Mouse (Mus musculus) CH12.LX (cell line): Measurements from ENCODE around the gene Incenp. TPM values are rescaled to one million over a fixed set of nuclear protein-coding genes. Genes with fewer than 3 reads are reported as not detected.
A peak's percentile ranks its signal among the peaks of the same experiment; 100 is the strongest.

Source experiments
- DNase-seq: peaks from one replicate; pipeline ENCODE4 v3.0.0-alpha.2; 2013; ENCODE audit errors: extremely low read depth
- H3K27ac ChIP-seq: 2 replicates; pipeline ENCODE4 v1.5.1; 2012; ENCODE audit warnings: low read depth, mild to moderate bottlenecking, control low read depth, moderate library complexity; ENCODE audit not compliant: insufficient read depth
- H3K27me3 ChIP-seq: replicated peaks from 2 replicates; pipeline ENCODE3; 2012; ENCODE audit warnings: inconsistent platforms
- H3K36me3 ChIP-seq, 2 experiments: replicated peaks in 1 of 2; 2 replicates each; pipeline versions ENCODE3 to v1.6.1; 2012; ENCODE audit warnings: inconsistent platforms in 1 of 2, low read length in 1 of 2, mild to moderate bottlenecking in 1 of 2, mixed read lengths in 1 of 2, moderate library complexity in 1 of 2; ENCODE audit not compliant: control insufficient read depth in 1 of 2, insufficient read depth in 1 of 2
- H3K4me1 ChIP-seq, 2 experiments: 2 replicates each; pipeline ENCODE4 v1.6.1; 2012; ENCODE audit warnings: inconsistent platforms in 1 of 2, moderate library complexity in 1 of 2; ENCODE audit not compliant: insufficient read depth in 2 of 2, control insufficient read depth in 1 of 2
- H3K4me2 ChIP-seq: 2 replicates; pipeline ENCODE4 v1.6.1; 2012; ENCODE audit warnings: low read depth, mild to moderate bottlenecking, control low read depth; ENCODE audit not compliant: poor library complexity, insufficient read depth, severe bottlenecking
- H3K4me3 ChIP-seq, 3 experiments: fragments of 150-350 bp in 1 of 3; sonication (generic) in 1 of 3; replicated peaks in 1 of 3; 2 replicates each; pipeline versions ENCODE3 to v1.5.1; 2011 to 2012; ENCODE audit warnings: low read depth in 2 of 3, low read length in 2 of 3, mild to moderate bottlenecking in 2 of 3, moderate library complexity in 2 of 3, control low read depth in 1 of 3, improper control_type of control experiment in 1 of 3, inconsistent platforms in 1 of 3, mixed read lengths in 1 of 3; ENCODE audit not compliant: poor library complexity in 1 of 3
- H3K79me2 ChIP-seq: replicated peaks from 2 replicates; pipeline ENCODE4 v1.6.1; 2012; ENCODE audit warnings: mild to moderate bottlenecking, moderate library complexity; ENCODE audit not compliant: control insufficient read depth, poor library complexity, insufficient read depth, severe bottlenecking; ENCODE audit errors: extremely low read depth
- H3K9ac ChIP-seq: 2 replicates; pipeline ENCODE4 v1.6.1; 2012; ENCODE audit warnings: low read depth, mild to moderate bottlenecking, control low read depth, moderate library complexity; ENCODE audit not compliant: insufficient read depth
- H3K9me3 ChIP-seq: replicated peaks from 2 replicates; pipeline ENCODE3; 2012; ENCODE audit warnings: low read length, inconsistent platforms, mixed read lengths
- CHD1 ChIP-seq: IDR thresholded peaks from 2 replicates; pipeline ENCODE4 v1.6.1; 2012; ENCODE audit warnings: low read depth, low read length, improper control_type of control experiment, inconsistent platforms
- CTCF ChIP-seq, 2 experiments: IDR thresholded peaks in 1 of 2; conservative IDR thresholded peaks in 1 of 2; 2 replicates each; pipeline ENCODE4 v1.5.1; 2011 to 2012; ENCODE audit warnings: low read depth in 2 of 2, low read length in 2 of 2, improper control_type of control experiment in 1 of 2, inconsistent platforms in 1 of 2, mild to moderate bottlenecking in 1 of 2, moderate library complexity in 1 of 2
- EP300 ChIP-seq: IDR thresholded peaks from 2 replicates; pipeline ENCODE4 v1.6.1; 2011; ENCODE audit warnings: low read length, improper control_type of control experiment
- ETS1 ChIP-seq: conservative IDR thresholded peaks from 2 replicates; pipeline ENCODE4 v1.6.1; 2012; ENCODE audit warnings: low read depth, mild to moderate bottlenecking, inconsistent platforms, low read length, improper control_type of control experiment, moderate library complexity
- IRF4 ChIP-seq: IDR thresholded peaks from 2 replicates; pipeline ENCODE4 v1.6.1; 2014; ENCODE audit warnings: low read depth, mild to moderate bottlenecking, inconsistent platforms, low read length, improper control_type of control experiment
- JUND ChIP-seq: conservative IDR thresholded peaks from 2 replicates; pipeline ENCODE4 v1.6.1; 2011; ENCODE audit warnings: low read depth, low read length, improper control_type of control experiment
- MAFK ChIP-seq: IDR thresholded peaks from 2 replicates; pipeline ENCODE4 v1.6.1; 2011; ENCODE audit warnings: low read length, improper control_type of control experiment; ENCODE audit not compliant: insufficient replicate concordance
- MAX ChIP-seq: IDR thresholded peaks from 2 replicates; pipeline ENCODE4 v1.6.1; 2011; ENCODE audit warnings: low read length, improper control_type of control experiment
- MXI1 ChIP-seq: IDR thresholded peaks from 2 replicates; pipeline ENCODE4 v1.6.1; 2011; ENCODE audit warnings: mild to moderate bottlenecking, low read depth, low read length, improper control_type of control experiment
- NRF1 ChIP-seq: IDR thresholded peaks from 2 replicates; pipeline ENCODE4 v1.6.1; 2014; ENCODE audit warnings: low read depth, mild to moderate bottlenecking, inconsistent platforms, low read length, improper control_type of control experiment, moderate library complexity
- SIN3A ChIP-seq: IDR thresholded peaks from 2 replicates; pipeline ENCODE4 v1.6.1; 2012; ENCODE audit warnings: low read length, improper control_type of control experiment, inconsistent platforms
- SMC3 ChIP-seq: IDR thresholded peaks from 2 replicates; pipeline ENCODE4 v1.6.1; 2011; ENCODE audit warnings: low read depth, low read length, improper control_type of control experiment
- USF1 ChIP-seq: IDR thresholded peaks from 2 replicates; pipeline ENCODE4 v1.6.1; 2014; ENCODE audit warnings: low read depth, mild to moderate bottlenecking, inconsistent platforms, low read length, improper control_type of control experiment
- dilution Hi-C: fragments of 300-500 bp; cut with MboI; formaldehyde crosslinking; loops from 2 replicates; pipeline ENCODE4 v1.14.3; 2020; ENCODE audit warnings: low sequenced_read_pairs; ENCODE audit not compliant: extremely low pct_unique_long_range_greater_than_20kb, extremely low pct_ligation_motif_present
- in situ Hi-C: fragments of 300-500 bp; cut with MboI; formaldehyde crosslinking; loops from 3 replicates; pipeline ENCODE4 v1.14.3; 2019; ENCODE audit warnings: low sequenced_read_pairs, low pct_ligation_motif_present, low pct_unique_long_range_greater_than_20kb, mixed read lengths
- polyA plus RNA-seq: library from polyadenylated mRNA; unstranded; fragments of >175 nt; gene quantifications from 2 replicates; pipeline ENCODE4 v1.2.1, GENCODE M21; 2012; ENCODE audit warnings: low read depth; ENCODE audit not compliant: insufficient read length
- total RNA-seq, 2 experiments: library from RNA; depleted of rRNA; stranded (reverse); fragments of 300-350 nt in 1 of 2; fragments of >200 nt in 1 of 2; gene quantifications; 2 replicates each; pipeline ENCODE4 v1.2.3; 2012 to 2014

Gene Incenp
- total and polyA plus RNA-seq, 3 experiments, result 58.5 to 201 (median 73.4) TPM

DNA sequence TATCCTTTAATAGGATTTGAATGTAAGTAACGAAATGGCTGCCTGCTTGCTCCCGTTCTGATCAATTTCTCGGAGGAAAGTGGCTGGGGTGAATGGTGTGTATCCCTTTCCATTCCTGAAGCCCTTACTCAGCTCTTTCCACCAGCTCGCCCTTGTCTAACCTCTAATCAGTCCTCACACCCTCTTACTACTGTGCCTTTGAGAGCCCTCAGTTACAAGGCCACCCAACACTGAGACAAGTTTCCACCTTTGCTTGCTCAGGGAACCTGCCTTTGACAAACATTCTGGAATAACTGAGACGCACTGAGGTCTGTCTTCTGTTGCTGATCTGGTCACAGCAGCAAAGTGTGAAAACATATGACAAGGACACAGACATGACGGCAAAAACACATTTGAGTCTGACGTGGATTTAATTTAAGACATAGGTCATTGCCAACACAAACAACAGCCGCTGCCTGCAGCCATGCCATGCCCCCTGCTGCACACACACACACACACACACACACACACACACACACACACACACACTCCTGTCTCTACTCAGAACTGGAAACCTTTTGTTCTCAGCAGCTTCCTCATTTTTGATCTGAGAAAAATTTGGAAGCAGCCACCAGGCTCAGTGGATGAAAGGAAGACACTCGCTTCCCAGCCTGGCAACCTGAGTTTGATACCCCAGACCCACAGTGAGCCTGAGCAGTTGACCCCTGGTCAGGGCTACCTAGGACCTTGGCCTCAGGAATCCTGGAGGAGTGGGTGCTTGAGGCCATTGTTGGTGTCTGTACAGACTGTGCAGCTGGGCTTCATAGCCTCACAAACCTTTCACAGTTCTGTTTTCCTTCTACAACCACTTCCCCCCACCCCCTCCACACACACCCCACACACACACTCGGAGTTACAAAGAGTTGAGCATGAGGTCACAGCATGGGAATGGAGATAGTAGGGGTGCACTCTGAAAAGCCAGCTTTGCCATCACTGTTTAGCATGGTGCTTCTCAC is 43.5 kb upstream of the Incenp start:
- Histone ChIP-seq H3K27me3 (no peaks in the 10 kb centered on the region), H3K9me3 (no peaks in the 10 kb centered on the region), H3K4me2 (no peak overlapping the region), H3K4me3 (no peak overlapping the region), H3K9ac (no peak overlapping the region), H3K4me1 (peaks cover 32 to 87% of the 10 kb centered on the region in 2 experiments), H3K79me2 (no peaks in the 10 kb centered on the region), H3K36me3 (no peaks in the 10 kb centered on the region), H3K27ac (no peak overlapping the region)
- dilution Hi-C loops, result no loop called here
- in situ Hi-C loops, result no loop called here
- peak; percentile 19; the same call in 1 of the 2 replicates for TF ChIP-seq EP300
- TF ChIP-seq ETS1, result no peak
- peak; percentile 71 for TF ChIP-seq IRF4
- TF ChIP-seq, all 38 proteins: peak for 2
- DNase-seq, result peak; percentile 37

DNA sequence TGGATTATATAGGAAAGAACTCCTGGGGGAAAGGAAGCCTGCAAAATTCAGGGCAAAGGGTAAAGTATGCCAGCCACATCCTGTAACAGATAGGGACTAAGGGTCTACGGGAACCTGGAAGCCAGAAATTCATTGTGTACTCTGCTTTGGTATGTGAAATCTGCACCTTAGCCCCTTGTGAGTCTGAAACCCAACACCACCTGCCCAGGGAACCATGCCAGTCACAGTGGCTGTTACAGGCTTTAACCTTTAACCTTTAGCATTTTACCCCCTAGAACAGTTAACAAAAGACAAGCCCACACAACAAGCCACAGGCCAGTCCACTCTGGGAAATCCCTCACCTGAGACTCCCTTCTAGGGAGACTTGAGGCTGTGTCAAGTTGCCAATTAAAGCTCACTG is 42.5 kb upstream of the Incenp start:
- H3K27me3 ChIP-seq, result no peaks in the 10 kb centered on the region
- H3K4me3 ChIP-seq, result no peak overlapping the region
- TF ChIP-seq MXI1, result no peak
- no peak for TF ChIP-seq CTCF (conservative IDR thresholded peaks at IDR 0.05 in 1 of 2, IDR thresholded peaks at IDR 0.05 in 1 of 2; ENCODE audit: low read depth in 2 of 2, low read length in 2 of 2)
- TF ChIP-seq JUND, result no peak
- TF ChIP-seq SIN3A, result no peak
- no peak for TF ChIP-seq NRF1
- TF ChIP-seq MAX, result no peak
- no peak for TF ChIP-seq USF1
- no peak for TF ChIP-seq IRF4
- no peak for TF ChIP-seq SMC3
- no peak for TF ChIP-seq MAFK
- no peak for TF ChIP-seq CHD1
- H3K36me3 ChIP-seq, result no peaks in the 10 kb centered on the region
- in situ Hi-C loops (no loop called here), dilution Hi-C loops (no loop called here)
- DNase-seq, result no peak
- H3K9me3 ChIP-seq, result no peaks in the 10 kb centered on the region
- no peaks in the 10 kb centered on the region for H3K79me2 ChIP-seq
- H3K4me1 ChIP-seq, result peaks cover 37 to 91% of the 10 kb centered on the region in 2 experiments
- H3K27ac ChIP-seq, result no peak overlapping the region
- no peak overlapping the region for H3K9ac ChIP-seq
- H3K4me2 ChIP-seq, result no peak overlapping the region
